Mouse (Mus musculus) skeletal muscle tissue, adult 2 months (tissue): ENCODE results near the gene Slc13a2.

ENCODE experiments used
- DNase-seq: peaks from one replicate; pipeline ENCODE4 v3.0.0-alpha.2; 2012; ENCODE audit warnings: low read depth, low spot score

Slc13a2 gene

DNA sequence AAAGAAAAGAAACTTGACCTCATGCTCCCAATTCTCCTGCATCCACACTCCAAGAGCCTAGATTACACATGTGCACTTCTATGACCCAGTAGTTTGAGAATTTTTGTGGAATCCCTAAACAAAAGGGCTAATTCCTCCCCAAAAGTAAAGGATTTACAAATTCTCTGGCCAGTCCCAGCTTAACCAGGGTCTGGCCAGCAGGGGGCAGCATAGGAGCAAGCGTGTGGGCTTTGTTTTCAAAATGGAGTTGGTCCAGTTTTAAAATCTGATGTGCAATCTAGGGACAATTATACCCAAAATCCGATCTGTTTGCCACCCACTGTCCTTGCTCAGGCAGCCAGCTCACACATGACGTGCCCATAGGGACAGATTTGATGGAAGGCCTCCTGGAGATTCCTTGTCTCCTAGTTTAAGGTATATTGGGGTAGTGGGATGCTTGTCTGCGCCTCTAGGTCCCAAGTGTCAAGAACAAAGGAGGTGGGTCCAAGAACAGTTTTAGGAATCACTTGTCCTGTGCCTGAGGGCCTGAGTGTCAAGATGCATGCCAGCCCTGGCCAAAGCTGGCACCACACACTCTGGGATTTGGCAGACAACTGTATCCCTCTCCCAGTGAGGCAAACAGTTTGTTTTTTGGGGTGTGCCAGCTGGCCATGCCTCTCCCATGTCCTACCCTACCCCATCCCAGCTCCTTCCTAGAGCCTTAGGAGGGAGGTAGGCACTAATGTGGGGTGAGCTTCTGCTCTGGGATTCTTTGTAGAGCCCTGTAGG, 66.4 kb downstream of the Slc13a2 start:
- DNase-seq = no peak

DNA sequence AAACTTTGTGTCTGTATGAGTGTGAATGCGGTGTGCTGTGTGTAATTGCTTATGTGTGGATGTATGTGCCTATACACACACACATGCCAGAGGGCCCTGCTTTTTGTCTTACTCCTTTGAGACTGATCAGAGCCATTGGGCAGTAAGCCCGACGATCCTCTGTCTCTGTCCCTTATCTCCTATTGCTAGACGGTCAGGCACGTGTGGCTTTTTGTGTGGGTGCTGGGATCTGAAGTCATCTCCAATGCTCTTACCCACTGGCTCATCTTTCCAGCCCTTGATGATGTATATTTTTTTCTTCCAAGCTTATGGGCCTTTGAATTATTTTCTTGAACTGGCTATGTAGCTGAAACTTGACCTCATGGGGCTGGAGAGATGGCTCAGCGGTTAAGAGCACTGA, 67.1 kb downstream of the Slc13a2 start:
- DNase-seq = no peak

DNA sequence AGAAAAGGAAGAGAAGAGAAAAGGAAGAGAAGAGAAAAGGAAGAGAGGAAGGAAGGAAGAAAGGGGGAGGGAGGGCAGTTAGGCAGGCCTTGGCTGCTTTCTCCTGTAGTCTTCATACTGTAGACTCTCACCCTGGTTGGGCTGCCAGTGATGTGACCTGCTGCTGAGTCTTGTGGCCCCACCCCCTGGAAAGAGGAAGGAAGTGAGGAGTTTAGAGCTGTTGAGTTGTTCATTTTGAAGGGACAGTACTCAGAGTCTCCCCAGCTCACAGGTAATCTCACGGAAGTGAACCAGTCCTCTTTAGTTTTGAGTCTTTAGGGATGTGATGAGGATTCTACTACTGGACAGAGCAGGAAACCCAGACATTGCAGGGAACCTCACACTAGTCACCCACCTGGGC, 68.9 kb downstream of the Slc13a2 start:
- no peak for DNase-seq

DNA sequence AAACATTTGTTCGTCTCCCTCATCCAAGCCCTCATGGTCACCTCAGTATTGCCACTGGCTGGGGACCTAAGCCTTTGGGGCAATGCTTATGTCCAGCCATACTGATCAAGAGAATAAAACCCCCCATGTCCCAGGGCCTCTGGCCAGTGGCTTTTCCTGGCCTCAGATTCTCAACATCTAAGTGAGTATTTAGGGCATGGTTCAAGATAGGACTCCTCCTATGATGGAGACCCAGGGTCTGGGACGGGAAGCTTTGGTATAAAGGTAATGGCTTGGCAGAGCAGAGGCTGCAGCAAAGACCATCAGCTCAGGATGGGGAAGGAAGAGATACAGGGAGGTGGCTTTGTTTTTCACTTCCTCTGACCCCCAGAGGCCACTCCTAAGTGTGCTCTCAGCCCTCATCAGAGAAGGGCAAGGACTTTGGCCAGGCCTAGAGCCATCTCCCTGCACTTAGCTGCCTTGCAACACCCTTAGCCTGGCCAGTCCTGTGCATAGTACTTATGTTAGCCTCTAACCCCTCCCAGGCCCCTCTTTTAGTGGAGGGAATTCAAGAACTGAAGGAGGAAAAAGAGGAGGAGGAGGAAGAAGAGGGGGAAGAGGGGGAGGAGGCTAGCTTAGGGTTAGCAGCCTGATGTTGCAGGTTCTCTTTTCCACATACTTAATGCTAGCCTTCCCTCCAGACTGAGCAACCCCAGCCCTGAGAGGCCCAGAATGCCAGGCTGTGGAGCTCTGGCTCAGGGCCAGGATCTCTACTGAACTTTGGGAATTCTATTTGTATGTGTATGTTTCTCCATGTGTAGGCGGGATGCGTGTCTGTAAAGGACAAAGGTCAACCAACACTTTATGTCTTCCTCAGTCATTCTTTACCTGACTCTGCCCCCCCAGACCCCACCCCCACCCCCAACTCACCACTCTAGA, 72.3 kb downstream of the Slc13a2 start:
- DNase-seq = no peak

DNA sequence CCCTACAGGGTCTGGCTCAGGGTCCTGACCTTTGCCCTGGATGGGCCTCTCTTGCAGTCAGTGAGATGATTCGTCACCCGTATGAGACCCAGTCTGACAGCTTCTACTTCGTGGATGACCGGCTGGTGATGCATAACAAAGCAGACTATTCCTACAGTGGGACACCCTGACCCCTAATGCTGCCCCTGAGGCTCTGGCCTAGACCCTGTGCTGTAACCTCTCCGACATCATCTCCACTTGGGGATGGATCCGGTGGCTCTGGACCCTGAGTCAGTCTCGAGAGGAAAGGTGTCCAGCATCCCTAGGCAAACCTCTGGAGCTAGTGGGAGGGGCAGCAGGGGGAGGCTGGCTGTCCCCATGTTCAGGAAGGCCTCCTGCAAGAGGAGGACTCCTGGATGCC, 73.5 kb downstream of the Slc13a2 start:
- no peak for DNase-seq

DNA sequence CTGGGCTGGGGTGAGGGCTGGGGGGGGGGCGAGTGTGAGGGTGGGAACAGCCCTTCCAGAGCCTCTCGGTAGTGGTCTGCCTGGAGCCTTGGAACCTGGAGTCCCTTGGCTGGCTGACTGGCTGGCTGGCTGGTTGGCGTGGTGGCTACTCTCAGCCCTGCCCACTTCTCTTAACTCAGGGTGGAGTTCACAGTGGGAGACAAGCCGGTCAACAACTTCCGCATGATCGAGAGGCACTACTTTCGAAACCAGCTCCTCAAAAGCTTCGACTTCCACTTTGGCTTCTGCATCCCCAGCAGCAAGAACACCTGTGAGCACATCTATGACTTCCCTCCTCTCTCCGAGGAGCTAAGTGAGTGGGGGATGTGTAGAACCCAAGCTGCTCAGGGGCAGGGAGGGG, 74.1 kb downstream of the Slc13a2 start:
- DNase-seq = no peak
